Mouse (Mus musculus) ZHBTc4 (cell line): ENCODE data around the gene Olfr1411.
A peak's percentile ranks its signal among the peaks of the same experiment; 100 is the strongest.

ENCODE experiments used
- DNase-seq: peaks from one replicate; pipeline ENCODE4 v3.0.0-alpha.2; 2011; ENCODE audit warnings: low read depth, low spot score

Olfr1411 gene

GRCm38 (mm10) chr1:92594111-92594510 lies at the start of gene Olfr1411:
Gene Olfr1411, plus strand, starts transcription at chr1:92594411.
- DNase-seq = no peak

GRCm38 (mm10) chr1:92545929-92546328 lies 48.3 kb upstream of the Olfr1411 start:
- no peak for DNase-seq

GRCm38 (mm10) chr1:92571022-92571421 lies 23.2 kb upstream of the Olfr1411 start, which contains the start of gene Olfr1413:
Gene Olfr1413, plus strand, starts transcription at chr1:92571322.
- no peak for DNase-seq

GRCm38 (mm10) chr1:92585479-92585878 lies 8.7 kb upstream of the Olfr1411 start, which contains the start of gene Olfr1412:
Gene Olfr1412, plus strand, starts transcription at chr1:92585779.
- no peak for DNase-seq

GRCm38 (mm10) chr1:92596019-92596418 lies 1.8 kb downstream of the Olfr1411 start:
- DNase-seq = peak; percentile 22

GRCm38 (mm10) chr1:92605482-92605881 lies 11.3 kb downstream of the Olfr1411 start, which contains the start of gene Olfr1410:
Gene Olfr1410, plus strand, starts transcription at chr1:92605782.
- DNase-seq = no peak

GRCm38 (mm10) chr1:92607711-92608110 lies 13.5 kb downstream of the Olfr1411 start:
- DNase-seq = no peak

- peak; percentile 56 for DNase-seq
These were observed 16.8 kb downstream of the Olfr1411 start for GRCm38 (mm10) chr1:92611008-92611407.

GRCm38 (mm10) chr1:92613175-92613574 lies 19.0 kb downstream of the Olfr1411 start:
- no peak for DNase-seq

GRCm38 (mm10) chr1:92614516-92614915 lies 20.3 kb downstream of the Olfr1411 start:
- DNase-seq = peak; percentile 29

GRCm38 (mm10) chr1:92616046-92616445 lies 21.8 kb downstream of the Olfr1411 start:
- DNase-seq = no peak

- DNase-seq = no peak
These were observed 23.3 kb downstream of the Olfr1411 start, which contains the start of gene Olfr12 for GRCm38 (mm10) chr1:92617488-92617887. Gene Olfr12, plus strand, starts transcription at chr1:92617788.

- DNase-seq = no peak
These were observed 24.1 kb downstream of the Olfr1411 start for GRCm38 (mm10) chr1:92618360-92618759.

- no peak for DNase-seq
These were observed 34.0 kb downstream of the Olfr1411 start for GRCm38 (mm10) chr1:92628227-92628626.

GRCm38 (mm10) chr1:92632196-92632595 lies 38.0 kb downstream of the Olfr1411 start:
- no peak for DNase-seq

GRCm38 (mm10) chr1:92632948-92633347 lies 38.7 kb downstream of the Olfr1411 start:
- peak; percentile 30 for DNase-seq

- no peak for DNase-seq
These were observed 39.5 kb downstream of the Olfr1411 start for GRCm38 (mm10) chr1:92633726-92634125.

- DNase-seq = no peak
These were observed 40.4 kb downstream of the Olfr1411 start for GRCm38 (mm10) chr1:92634569-92634968.

- DNase-seq = no peak
These were observed 40.9 kb downstream of the Olfr1411 start for GRCm38 (mm10) chr1:92634976-92635599.

GRCm38 (mm10) chr1:92636015-92636414 lies 41.8 kb downstream of the Olfr1411 start:
- no peak for DNase-seq

- DNase-seq = no peak
These were observed 42.5 kb downstream of the Olfr1411 start for GRCm38 (mm10) chr1:92636676-92637075.

- DNase-seq = no peak
These were observed 43.4 kb downstream of the Olfr1411 start for GRCm38 (mm10) chr1:92637501-92638172.

GRCm38 (mm10) chr1:92638181-92638580 lies 44.0 kb downstream of the Olfr1411 start:
- no peak for DNase-seq
